Mouse (Mus musculus) macrophage (primary cell): Measurements from ENCODE around the gene Unc13c. TPM values are rescaled to one million over a fixed set of nuclear protein-coding genes. Genes with fewer than 3 reads are reported as not detected.

Experiments used
- H3K27ac ChIP-seq: fragments of 350-480 bp; formaldehyde crosslinking; 2 replicates; pipeline ENCODE4 v1.9.0; 2021
- H3K36me3 ChIP-seq: fragments of 350-480 bp; formaldehyde crosslinking; 2 replicates; pipeline ENCODE4 v1.9.0; 2021; ENCODE audit errors: inconsistent target
- H3K4me3 ChIP-seq: fragments of 350-480 bp; formaldehyde crosslinking; 2 replicates; pipeline ENCODE4 v1.9.0; 2021; ENCODE audit errors: inconsistent target
- H3K79me2 ChIP-seq: fragments of 350-480 bp; formaldehyde crosslinking; 2 replicates; pipeline ENCODE4 v1.9.0; 2021; ENCODE audit errors: inconsistent target
- WGBS: methylation state at CpG from one replicate; pipeline ENCODE4 v1.1.7; 2026; ENCODE audit warnings: inconsistent platforms; ENCODE audit not compliant: missing documents; 5-methylcytosine and 5-hydroxymethylcytosine counted together
- polyA plus RNA-seq: library from polyadenylated mRNA; stranded (reverse); fragments of 250-400 nt; gene quantifications from 3 replicates; pipeline ENCODE4 v1.2.4, GENCODE M21; 2018; ENCODE audit warnings: inconsistent platforms
- total RNA-seq, 78 experiments: library from RNA; depleted of rRNA; stranded (reverse); fragments of 250-400 nt; gene quantifications; 1 replicate in 9 of 78; 2 replicates in 24 of 78; 3 replicates in 43 of 78; 4 replicates in 2 of 78; pipeline ENCODE4 v1.2.4; 2018; ENCODE audit warnings: inconsistent platforms in 56 of 78

Gene Unc13c
- not detected for total RNA-seq (2018; cell fraction: chromatin; rRNA removed)
- total RNA-seq (2018; cell fraction: cytosol; rRNA removed) = not detected
- total RNA-seq (2018; cell fraction: nucleus; rRNA removed) = not detected
- polyA plus RNA-seq = not detected in 3 replicates

GRCm38 (mm10) chr9:73968641-73969121 is at the start of gene Unc13c:
Unc13c (minus strand) TSS chr9:73968966.
- WGBS = 22% methylated on average over 17 of the region's 17 CpGs
- Histone ChIP-seq H3K4me3 (no peak within 1 kb of the TSS), H3K27ac (no peak within 1 kb of the TSS), H3K79me2 (no peaks in the 10 kb centered on the region), H3K36me3 (no peaks in the 10 kb centered on the region)

DNA sequence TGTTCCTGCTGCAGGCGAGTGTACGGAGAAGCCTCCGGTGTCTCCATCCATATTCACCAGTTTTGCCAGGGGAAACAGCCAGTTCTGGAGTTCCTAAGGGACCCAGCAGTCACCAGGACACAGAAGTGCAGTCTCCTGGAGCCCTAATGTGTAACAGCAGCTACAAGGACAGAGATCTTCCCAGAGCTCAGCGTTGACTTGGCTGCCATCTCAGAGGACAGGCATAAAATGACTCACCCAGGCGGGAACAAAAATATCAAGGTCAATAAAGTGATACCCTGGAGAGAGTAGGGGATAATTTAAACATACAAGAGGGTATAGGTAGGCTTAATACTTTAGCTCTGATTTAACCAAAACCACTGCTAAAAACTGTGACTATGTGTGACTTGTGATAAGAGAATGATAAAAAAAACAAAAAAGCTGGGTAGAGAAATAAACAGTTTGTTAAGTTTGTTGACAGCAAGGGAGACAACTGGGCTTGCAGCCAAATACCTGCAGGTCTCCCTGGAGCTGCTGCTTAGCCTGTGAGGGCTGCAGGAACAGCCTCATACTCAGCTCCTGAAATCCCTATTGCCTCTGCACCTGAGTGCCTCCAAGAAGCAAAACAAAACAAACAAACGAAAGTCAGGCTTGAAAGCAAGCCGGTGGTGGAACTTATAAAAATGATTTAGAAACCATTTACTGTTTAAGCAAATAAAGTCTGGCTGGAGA is 39.4 kb upstream of the Unc13c start:
- Histone ChIP-seq H3K4me3 (no peak overlapping the region), H3K36me3 (no peaks in the 10 kb centered on the region), H3K79me2 (no peaks in the 10 kb centered on the region), H3K27ac (no peak overlapping the region)
- WGBS = 77% methylated on average over 7 of the region's 7 CpGs

GRCm38 (mm10) chr9:74002388-74002990 is 33.7 kb upstream of the Unc13c start:
- no peaks in the 10 kb centered on the region for H3K79me2 ChIP-seq
- H3K4me3 ChIP-seq = no peak overlapping the region
- 38% methylated on average over 6 of the region's 6 CpGs for WGBS
- no peak overlapping the region for H3K27ac ChIP-seq
- no peaks in the 10 kb centered on the region for H3K36me3 ChIP-seq

- H3K79me2 ChIP-seq = no peaks in the 10 kb centered on the region
- H3K36me3 ChIP-seq = no peaks in the 10 kb centered on the region
- H3K27ac ChIP-seq = no peak overlapping the region
- H3K4me3 ChIP-seq = no peak overlapping the region
Measured at GRCm38 (mm10) chr9:73988096-73988495, 19.3 kb upstream of the Unc13c start.

DNA sequence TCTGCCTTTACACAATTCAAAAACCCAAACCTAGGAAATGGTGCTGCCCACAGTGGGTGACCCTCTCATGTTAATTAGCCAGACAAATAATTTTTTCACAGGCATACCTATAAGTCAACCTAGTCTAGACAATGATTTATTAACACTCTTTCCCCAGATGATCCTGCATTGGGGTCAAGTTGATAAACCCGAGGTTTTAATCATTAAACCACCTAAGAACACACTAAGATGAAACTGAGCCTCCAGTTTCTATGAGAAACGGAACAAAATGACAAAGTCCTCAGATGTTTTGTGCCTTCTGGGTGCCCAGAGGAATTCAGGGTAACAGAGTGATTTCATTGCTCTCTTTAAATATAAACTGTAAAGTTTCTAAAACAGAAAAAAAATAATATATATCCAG is 18.5 kb upstream of the Unc13c start:
- no peak overlapping the region for H3K4me3 ChIP-seq
- WGBS = 81% methylated on average over 2 of the region's 2 CpGs
- no peaks in the 10 kb centered on the region for H3K36me3 ChIP-seq
- no peak overlapping the region for H3K27ac ChIP-seq
- no peaks in the 10 kb centered on the region for H3K79me2 ChIP-seq

- H3K79me2 ChIP-seq = no peaks in the 10 kb centered on the region
- no peak overlapping the region for H3K27ac ChIP-seq
- WGBS = 8% methylated on average over 6 of the region's 6 CpGs
- H3K4me3 ChIP-seq = no peak overlapping the region
- no peaks in the 10 kb centered on the region for H3K36me3 ChIP-seq
Measured at GRCm38 (mm10) chr9:73982597-73983344, 14.0 kb upstream of the Unc13c start.

DNA sequence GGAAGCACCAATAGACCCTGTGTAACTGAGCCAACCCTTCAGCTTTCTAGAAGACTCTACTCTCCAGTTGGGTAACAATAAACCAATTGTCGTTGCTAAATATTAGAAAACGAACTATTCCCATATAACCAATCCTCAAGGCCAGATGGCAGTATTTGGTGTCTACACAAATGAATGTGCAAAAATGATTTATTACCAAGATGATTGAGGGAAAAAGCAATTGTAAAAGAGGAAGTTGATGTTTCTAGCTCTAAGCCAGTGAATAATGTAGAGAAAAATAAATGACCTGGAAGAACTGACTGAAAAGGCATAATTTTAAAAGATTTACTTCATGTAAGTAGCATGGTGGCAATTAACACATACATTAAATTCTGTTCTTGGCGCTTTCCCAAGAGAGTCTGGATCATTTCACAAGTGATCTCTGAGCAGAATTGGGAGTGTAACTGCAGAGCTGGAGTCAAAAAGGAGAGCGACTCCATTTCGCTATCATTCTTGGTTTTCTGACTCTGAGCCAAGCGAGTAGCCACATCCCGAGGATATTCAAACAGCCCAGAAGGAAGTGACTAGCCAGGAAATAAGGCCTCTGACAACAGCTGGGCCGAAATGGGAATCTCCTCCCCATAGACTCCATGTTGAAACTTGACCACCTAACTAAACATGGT is 3.7 kb upstream of the Unc13c start:
- WGBS = 23% methylated on average over 8 of the region's 8 CpGs
- Histone ChIP-seq H3K27ac (no peak overlapping the region), H3K36me3 (no peaks in the 10 kb centered on the region), H3K4me3 (no peak overlapping the region), H3K79me2 (no peaks in the 10 kb centered on the region)

GRCm38 (mm10) chr9:73970717-73971116 is 2.0 kb upstream of the Unc13c start:
- 88% methylated on average over 9 of the region's 9 CpGs for WGBS
- Histone ChIP-seq H3K79me2 (no peaks in the 10 kb centered on the region), H3K4me3 (no peak overlapping the region), H3K36me3 (no peaks in the 10 kb centered on the region), H3K27ac (no peak overlapping the region)

DNA sequence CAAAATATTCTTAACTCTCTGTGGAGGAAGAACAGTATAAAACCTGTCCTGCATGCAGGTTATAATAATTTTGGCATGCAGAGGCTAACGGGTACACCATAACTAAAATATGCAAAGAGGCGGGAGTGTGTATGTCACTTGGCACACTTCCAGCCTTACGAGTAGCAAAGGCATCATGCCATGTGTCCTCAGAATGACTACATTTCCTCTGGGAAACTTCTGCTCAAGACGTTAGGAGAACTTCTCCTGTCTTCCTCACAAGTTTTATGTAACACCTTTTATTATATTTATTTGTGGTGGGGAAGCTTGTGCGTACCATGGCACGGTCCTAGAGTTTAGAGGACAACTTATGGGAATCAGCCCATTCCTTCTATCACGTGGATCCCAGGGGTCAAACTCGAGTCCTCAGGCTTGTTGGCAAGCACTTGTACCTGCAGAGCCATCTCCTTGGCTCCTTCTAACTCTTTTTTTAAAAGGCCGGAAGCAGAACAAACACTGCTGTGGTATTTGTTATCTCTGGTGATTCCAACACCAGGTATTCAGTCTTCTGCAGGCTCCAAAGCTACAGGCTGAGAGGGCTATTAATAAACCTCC is 3.3 kb downstream of the Unc13c start:
- 71% methylated on average over 9 of the region's 9 CpGs for WGBS
- H3K36me3 ChIP-seq = no peaks in the 10 kb centered on the region
- H3K27ac ChIP-seq = no peak overlapping the region
- no peak overlapping the region for H3K4me3 ChIP-seq
- H3K79me2 ChIP-seq = no peaks in the 10 kb centered on the region

DNA sequence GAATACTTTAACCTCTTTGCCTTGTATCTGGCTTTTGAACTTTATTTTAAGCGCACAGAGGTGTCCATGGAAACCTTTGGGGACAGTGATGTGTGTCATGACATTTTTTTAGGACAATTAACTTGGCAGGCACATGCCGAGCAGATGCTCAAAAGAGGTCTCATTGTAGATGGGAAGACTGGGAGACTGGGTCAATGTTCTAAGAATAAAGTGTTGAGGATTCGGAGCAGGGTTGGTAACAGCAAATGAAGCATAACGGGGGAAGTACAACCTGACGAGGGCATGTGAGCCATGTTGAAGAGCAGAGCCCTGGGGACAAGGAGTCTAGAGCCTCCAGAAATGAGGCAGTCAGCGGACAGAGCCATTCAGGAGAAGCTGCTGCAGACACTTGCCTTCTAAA is 6.3 kb downstream of the Unc13c start:
- WGBS = 92% methylated on average over 6 of the region's 6 CpGs

DNA sequence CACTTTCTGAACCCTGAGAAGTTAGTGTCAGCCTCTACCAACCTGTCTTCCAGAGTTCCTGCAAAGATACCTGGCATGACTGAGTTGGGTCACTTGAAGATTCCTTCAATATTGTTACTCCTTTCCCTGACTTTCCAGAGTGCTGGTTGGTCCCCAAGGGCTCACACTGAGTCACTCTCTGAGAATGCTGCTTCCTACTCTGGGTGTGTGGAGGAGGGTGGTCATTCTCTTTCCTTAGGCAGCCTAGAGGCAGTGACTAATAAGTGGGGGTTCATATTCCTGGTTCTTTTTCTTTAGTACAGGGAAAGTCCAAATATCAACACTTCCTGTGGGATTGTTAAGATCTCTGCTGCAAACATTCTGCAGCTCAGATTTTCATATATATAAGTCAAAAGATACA is 16.4 kb downstream of the Unc13c start:
- Histone ChIP-seq H3K4me3 (no peak overlapping the region), H3K27ac (no peak overlapping the region), H3K79me2 (no peaks in the 10 kb centered on the region)

More for the DNA sequence above, 6.3 kb downstream of the Unc13c start:
- H3K79me2 ChIP-seq = no peaks in the 10 kb centered on the region
- no peak overlapping the region for H3K4me3 ChIP-seq
- no peaks in the 10 kb centered on the region for H3K36me3 ChIP-seq
- H3K27ac ChIP-seq = no peak overlapping the region

GRCm38 (mm10) chr9:73951586-73951985 is 17.2 kb downstream of the Unc13c start:
- Histone ChIP-seq H3K79me2 (no peaks in the 10 kb centered on the region), H3K36me3 (no peaks in the 10 kb centered on the region), H3K27ac (no peak overlapping the region), H3K4me3 (no peak overlapping the region)
- WGBS = 91% methylated on average over 4 of the region's 4 CpGs

More for the DNA sequence above, 16.4 kb downstream of the Unc13c start:
- no peaks in the 10 kb centered on the region for H3K36me3 ChIP-seq

DNA sequence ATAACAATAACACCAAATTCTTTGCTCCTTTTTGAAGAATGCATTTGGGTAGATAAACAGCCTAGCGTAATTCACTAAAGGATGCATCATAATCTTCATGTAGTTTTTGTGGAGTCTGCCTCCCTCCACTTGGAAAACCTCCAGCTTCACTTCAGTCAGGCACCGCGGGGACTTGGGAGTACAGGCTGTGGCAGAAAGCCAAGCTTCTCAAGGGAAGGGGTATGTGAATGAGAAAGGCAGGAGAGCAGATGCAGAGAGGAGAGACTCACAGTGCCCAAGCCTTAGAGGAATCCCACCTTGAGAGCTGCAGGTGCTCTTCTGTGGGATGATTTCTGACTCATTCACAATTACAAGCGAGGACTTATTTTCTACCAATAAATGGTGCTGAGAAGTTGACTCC is 33.9 kb downstream of the Unc13c start:
- 86% methylated on average over 4 of the region's 4 CpGs for WGBS
- Histone ChIP-seq H3K27ac (no peak overlapping the region), H3K4me3 (no peak overlapping the region), H3K36me3 (no peaks in the 10 kb centered on the region), H3K79me2 (no peaks in the 10 kb centered on the region)

DNA sequence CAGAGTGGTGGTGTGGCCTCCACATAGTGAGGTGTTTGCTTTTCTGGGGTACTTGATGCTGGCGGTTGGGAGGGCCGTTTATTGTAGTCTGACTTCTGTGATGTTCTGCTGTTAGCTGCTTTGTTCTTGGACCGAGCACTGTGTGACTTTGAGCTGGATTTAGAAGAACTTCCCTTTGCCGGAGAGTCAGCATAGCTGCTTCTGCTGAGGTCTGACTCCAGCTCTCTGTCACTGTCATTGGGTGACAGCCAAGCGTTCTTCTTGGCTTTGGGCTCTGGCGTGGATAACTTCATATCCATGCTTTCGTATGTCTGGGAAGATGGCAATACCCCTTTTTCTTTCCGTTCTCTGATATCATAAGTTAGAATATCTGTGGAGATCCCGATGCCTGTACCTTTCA is 36.8 kb downstream of the Unc13c start:
- Histone ChIP-seq H3K4me3 (no peak overlapping the region), H3K79me2 (no peaks in the 10 kb centered on the region), H3K27ac (no peak overlapping the region), H3K36me3 (no peaks in the 10 kb centered on the region)
- 94% methylated on average over 9 of the region's 9 CpGs for WGBS
